Mouse (Mus musculus): Measurements from ENCODE around the gene Aldh1l1. TPM values are rescaled to one million over a fixed set of nuclear protein-coding genes. Genes with fewer than 3 reads are reported as not detected.

The Aldh1l1 gene
- polyA plus RNA-seq, 1 experiment from 2014 or later, result 8.8 TPM

DNA sequence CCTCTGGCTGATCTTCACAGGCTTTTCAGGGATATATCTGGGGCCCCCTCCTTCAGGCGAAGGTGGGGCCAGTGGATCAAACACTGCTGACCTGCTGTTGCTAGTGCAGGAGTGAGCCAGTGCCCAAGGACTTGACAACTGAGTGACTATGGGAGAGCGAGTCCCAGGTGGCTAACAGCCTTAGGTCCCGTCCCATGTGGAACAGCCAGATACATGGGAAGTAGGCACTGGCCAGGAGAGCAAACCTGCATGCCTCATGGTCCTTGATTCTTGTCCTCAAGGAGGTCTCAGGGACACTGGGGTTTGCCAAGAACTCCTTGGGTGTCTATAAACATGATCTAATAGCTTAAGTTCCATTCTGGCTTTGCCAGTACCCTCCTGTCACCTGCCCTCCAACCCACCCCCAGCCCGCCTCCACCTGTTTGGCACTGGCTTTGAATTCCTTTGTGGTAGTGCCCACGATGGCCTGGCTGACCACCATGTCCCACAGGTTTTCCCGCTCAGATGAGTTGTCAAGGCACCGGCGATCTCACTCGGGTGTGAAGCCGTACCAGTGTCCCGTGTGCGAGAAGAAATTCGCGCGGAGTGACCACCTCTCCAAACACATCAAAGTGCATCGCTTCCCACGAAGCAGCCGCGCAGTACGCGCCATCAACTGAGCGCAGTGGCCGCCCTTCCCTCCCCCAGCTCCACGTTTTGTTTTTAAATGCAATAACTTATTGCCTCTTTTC is 12.4 kb upstream of the Aldh1l1 start:
- Histone ChIP-seq H3K36me3 (no peaks in the 10 kb centered on the region), H3K27ac (replicated peaks) (no peak overlapping the region), H3K9me3 (no peaks in the 10 kb centered on the region), H3K9ac (replicated peaks) (no peak overlapping the region), H3K4me3 (no peak overlapping the region), H3K27me3 (0 out of 2 replicates have a peak, but pooled peaks cover 5% of the 10 kb centered on the region), H3K4me1 (no peaks in the 10 kb centered on the region), H3K4me2 (replicated peaks) (no peak overlapping the region)
- no peak for ATAC-seq (ENCODE audit: low FRiP score, low read depth)
- WGBS, result 95% methylated on average over 24 of the region's 24 CpGs

- H3K27me3 ChIP-seq, result 0 out of 2 replicates have a peak, but pooled peaks cover 5% of the 10 kb centered on the region
- H3K9ac ChIP-seq (replicated peaks), result no peak overlapping the region
- no peaks in the 10 kb centered on the region for H3K36me3 ChIP-seq
- no peak overlapping the region for H3K4me3 ChIP-seq
- ATAC-seq (ENCODE audit: low FRiP score, low read depth), result no peak
- no peak overlapping the region for H3K27ac ChIP-seq (replicated peaks)
- H3K4me1 ChIP-seq, result no peaks in the 10 kb centered on the region
- no peaks in the 10 kb centered on the region for H3K9me3 ChIP-seq
- 85% methylated on average over 3 of the region's 3 CpGs for WGBS
- H3K4me2 ChIP-seq (replicated peaks), result no peak overlapping the region
Measured at GRCm38 (mm10) chr6:90474361-90474750, 11.9 kb upstream of the Aldh1l1 start.

DNA sequence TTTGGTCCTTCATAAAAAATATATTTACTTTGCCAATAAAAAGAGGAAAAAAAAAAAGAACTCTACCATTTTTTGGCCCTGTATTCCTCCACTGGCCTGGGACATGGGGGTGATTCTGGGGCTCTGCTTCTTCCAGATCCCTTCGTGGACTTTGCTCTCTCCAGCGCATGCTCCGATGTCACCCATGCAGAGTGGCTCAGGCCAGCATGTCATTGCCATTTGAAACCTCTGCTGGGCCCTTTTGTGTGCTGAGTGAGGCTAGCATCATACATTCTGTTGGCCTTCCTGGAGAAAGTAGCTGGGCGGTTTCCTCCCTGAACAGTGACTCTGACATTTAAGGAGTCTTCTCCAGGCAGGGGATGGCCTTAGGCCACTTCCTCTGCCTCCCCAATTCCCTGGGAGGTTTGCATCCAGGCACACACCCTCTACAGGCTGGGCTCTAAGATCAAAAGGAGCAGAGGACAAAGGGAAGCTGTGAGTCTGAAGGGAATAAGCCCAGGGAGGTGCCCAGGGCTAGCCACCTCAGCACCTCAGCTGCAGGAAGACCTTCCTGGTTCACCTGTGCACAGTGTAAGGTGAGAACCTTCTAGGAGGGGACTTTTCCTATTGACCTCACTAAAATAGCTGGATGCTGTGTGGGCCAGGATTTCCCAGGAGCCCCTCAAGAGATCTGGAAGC is 10.9 kb upstream of the Aldh1l1 start:
- ATAC-seq (ENCODE audit: low FRiP score, low read depth), result no peak
- no peak overlapping the region for H3K4me3 ChIP-seq
- H3K36me3 ChIP-seq, result no peaks in the 10 kb centered on the region
- peaks cover 8% of the 10 kb centered on the region; the same call in 1 of the 2 replicates for H3K27me3 ChIP-seq
- no peak overlapping the region for H3K27ac ChIP-seq (replicated peaks)
- H3K9ac ChIP-seq (replicated peaks), result no peak overlapping the region
- H3K4me1 ChIP-seq, result no peaks in the 10 kb centered on the region
- no peaks in the 10 kb centered on the region for H3K9me3 ChIP-seq
- no peak overlapping the region for H3K4me2 ChIP-seq (replicated peaks)
- WGBS, result 74% methylated on average over 4 of the region's 4 CpGs

GRCm38 (mm10) chr6:90475854-90476212 is 10.4 kb upstream of the Aldh1l1 start:
- Histone ChIP-seq H3K4me2 (replicated peaks) (no peak overlapping the region), H3K27ac (replicated peaks) (no peak overlapping the region), H3K9ac (replicated peaks) (no peak overlapping the region), H3K27me3 (peaks cover 9% of the 10 kb centered on the region; the same call in 1 of the 2 replicates), H3K9me3 (no peaks in the 10 kb centered on the region), H3K4me1 (no peaks in the 10 kb centered on the region), H3K36me3 (no peaks in the 10 kb centered on the region), H3K4me3 (no peak overlapping the region)
- no peak for ATAC-seq (ENCODE audit: low FRiP score, low read depth)
- 69% methylated on average over 3 of the region's 3 CpGs for WGBS

DNA sequence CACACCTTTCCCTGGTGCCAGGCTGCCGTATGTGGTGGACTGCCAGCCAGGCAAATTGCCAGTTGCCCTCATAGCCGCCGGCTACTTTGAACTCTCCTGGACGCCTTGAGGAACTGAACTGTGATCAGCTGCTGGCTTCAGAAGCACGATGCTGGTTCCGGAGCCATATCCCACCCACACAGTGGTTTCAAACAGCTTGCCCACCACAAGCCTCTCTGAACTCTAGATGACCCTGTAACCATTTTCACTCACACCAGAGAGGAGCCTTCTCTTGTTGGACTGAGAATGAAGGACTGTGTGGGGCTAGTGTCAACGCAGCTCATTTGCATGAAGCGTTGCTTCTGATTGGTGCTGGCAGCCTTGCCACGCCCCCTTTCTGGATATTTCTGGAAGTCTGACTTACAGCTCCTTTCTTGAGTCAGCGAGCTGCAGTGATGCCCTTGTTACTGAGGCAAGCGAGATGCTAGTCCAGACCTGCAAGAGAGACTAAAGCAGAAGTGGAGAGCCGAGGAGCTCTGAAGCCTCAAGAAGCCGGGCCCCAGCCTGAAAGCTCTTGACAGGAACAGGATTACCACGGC is 9.2 kb upstream of the Aldh1l1 start:
- Histone ChIP-seq H3K27ac (replicated peaks) (no peak overlapping the region), H3K27me3 (peaks cover 9% of the 10 kb centered on the region; the same call in 1 of the 2 replicates), H3K36me3 (no peaks in the 10 kb centered on the region), H3K9me3 (no peaks in the 10 kb centered on the region), H3K9ac (replicated peaks) (no peak overlapping the region), H3K4me1 (no peaks in the 10 kb centered on the region), H3K4me2 (replicated peaks) (no peak overlapping the region), H3K4me3 (no peak overlapping the region)
- no peak for ATAC-seq (ENCODE audit: low FRiP score, low read depth)
- 74% methylated on average over 14 of the region's 14 CpGs for WGBS

DNA sequence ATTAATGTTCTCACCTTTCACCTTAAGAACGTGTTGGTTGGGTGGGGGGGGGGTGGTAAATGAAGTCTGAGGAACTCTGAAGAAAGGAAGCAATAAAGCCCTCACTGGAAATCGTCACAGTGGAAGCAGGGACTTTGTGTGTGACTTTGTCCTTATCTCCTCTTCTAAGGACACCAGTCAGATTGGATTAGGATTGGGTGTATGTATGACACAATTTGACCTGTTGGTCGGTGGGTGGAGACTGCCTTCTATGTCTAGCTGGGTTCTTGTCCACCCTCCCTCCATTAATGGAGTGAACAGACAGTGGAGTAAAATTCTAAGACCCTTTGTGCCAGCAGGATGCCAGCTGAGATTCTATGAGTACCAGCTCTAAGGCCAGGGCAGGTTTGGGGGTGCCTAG is 2.0 kb upstream of the Aldh1l1 start:
- Histone ChIP-seq H3K36me3 (no peaks in the 10 kb centered on the region), H3K9ac (replicated peaks) (no peak overlapping the region), H3K4me2 (replicated peaks) (no peak overlapping the region), H3K4me3 (no peak overlapping the region), H3K4me1 (no peaks in the 10 kb centered on the region), H3K9me3 (no peaks in the 10 kb centered on the region), H3K27ac (replicated peaks) (no peak overlapping the region), H3K27me3 (peaks cover 4% of the 10 kb centered on the region; the same call in 1 of the 2 replicates)
- ATAC-seq (ENCODE audit: low FRiP score, low read depth), result no peak
- WGBS, result 74% methylated on average over 3 of the region's 3 CpGs

- no peak for ATAC-seq (ENCODE audit: low FRiP score, low read depth)
- no peak overlapping the region for H3K4me3 ChIP-seq
- H3K27ac ChIP-seq (replicated peaks), result no peak overlapping the region
- WGBS, result 80% methylated on average over 5 of the region's 5 CpGs
- no peaks in the 10 kb centered on the region for H3K9me3 ChIP-seq
- no peaks in the 10 kb centered on the region for H3K36me3 ChIP-seq
- H3K4me1 ChIP-seq, result no peaks in the 10 kb centered on the region
- no peak overlapping the region for H3K9ac ChIP-seq (replicated peaks)
- H3K27me3 ChIP-seq, result peaks cover 4% of the 10 kb centered on the region; the same call in 1 of the 2 replicates
- no peak overlapping the region for H3K4me2 ChIP-seq (replicated peaks)
Measured at GRCm38 (mm10) chr6:90484876-90485275, 1.4 kb upstream of the Aldh1l1 start.

- no peak overlapping the region for H3K27ac ChIP-seq (replicated peaks)
- H3K36me3 ChIP-seq, result no peaks in the 10 kb centered on the region
- H3K9me3 ChIP-seq, result no peaks in the 10 kb centered on the region
- 85% methylated on average over 1 of the region's 1 CpGs for WGBS
- H3K27me3 ChIP-seq, result no peaks in the 10 kb centered on the region
- no peak overlapping the region for H3K4me2 ChIP-seq (replicated peaks)
- H3K9ac ChIP-seq (replicated peaks), result no peak overlapping the region
- no peak overlapping the region for H3K4me3 ChIP-seq
- H3K4me1 ChIP-seq, result no peaks in the 10 kb centered on the region
- no peak for ATAC-seq (ENCODE audit: low FRiP score, low read depth)
Measured at GRCm38 (mm10) chr6:90487531-90487930, 1.3 kb downstream of the Aldh1l1 start.

GRCm38 (mm10) chr6:90489532-90489931 is 3.3 kb downstream of the Aldh1l1 start:
- no peaks in the 10 kb centered on the region for H3K9me3 ChIP-seq
- 91% methylated on average over 3 of the region's 3 CpGs for WGBS
- no peak for ATAC-seq (ENCODE audit: low FRiP score, low read depth)
- H3K4me2 ChIP-seq (replicated peaks), result no peak overlapping the region
- H3K4me1 ChIP-seq, result no peaks in the 10 kb centered on the region
- H3K4me3 ChIP-seq, result no peak overlapping the region
- H3K36me3 ChIP-seq, result no peaks in the 10 kb centered on the region
- H3K9ac ChIP-seq (replicated peaks), result no peak overlapping the region
- H3K27ac ChIP-seq (replicated peaks), result no peak overlapping the region
- H3K27me3 ChIP-seq, result no peaks in the 10 kb centered on the region

DNA sequence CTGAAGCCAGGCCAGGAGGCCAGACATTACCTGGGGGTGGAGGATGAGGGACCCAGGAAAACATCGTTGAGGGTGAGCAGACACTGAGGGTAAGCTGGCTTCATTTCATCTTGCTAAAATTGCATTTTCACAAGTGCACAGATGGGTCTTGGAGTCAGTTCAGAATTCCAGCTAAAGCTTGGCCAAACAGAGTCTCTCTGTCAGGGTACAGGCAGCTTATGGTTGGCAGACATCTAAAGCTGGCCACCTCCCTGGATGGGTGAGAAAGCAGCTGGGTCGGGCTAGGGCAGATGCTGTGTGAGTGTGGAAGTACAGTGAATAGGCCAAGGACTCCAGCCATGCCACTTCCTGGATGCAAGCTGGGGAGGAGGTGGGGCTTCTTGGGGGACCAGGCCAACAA is 4.7 kb downstream of the Aldh1l1 start:
- Histone ChIP-seq H3K27me3 (no peaks in the 10 kb centered on the region), H3K9ac (replicated peaks) (no peak overlapping the region), H3K4me3 (no peak overlapping the region), H3K27ac (replicated peaks) (no peak overlapping the region), H3K9me3 (no peaks in the 10 kb centered on the region), H3K4me2 (replicated peaks) (no peak overlapping the region), H3K36me3 (no peaks in the 10 kb centered on the region), H3K4me1 (peaks cover 6% of the 10 kb centered on the region; the same call in 1 of the 2 replicates)
- ATAC-seq (ENCODE audit: low FRiP score, low read depth), result no peak
- 79% methylated on average over 2 of the region's 2 CpGs for WGBS

DNA sequence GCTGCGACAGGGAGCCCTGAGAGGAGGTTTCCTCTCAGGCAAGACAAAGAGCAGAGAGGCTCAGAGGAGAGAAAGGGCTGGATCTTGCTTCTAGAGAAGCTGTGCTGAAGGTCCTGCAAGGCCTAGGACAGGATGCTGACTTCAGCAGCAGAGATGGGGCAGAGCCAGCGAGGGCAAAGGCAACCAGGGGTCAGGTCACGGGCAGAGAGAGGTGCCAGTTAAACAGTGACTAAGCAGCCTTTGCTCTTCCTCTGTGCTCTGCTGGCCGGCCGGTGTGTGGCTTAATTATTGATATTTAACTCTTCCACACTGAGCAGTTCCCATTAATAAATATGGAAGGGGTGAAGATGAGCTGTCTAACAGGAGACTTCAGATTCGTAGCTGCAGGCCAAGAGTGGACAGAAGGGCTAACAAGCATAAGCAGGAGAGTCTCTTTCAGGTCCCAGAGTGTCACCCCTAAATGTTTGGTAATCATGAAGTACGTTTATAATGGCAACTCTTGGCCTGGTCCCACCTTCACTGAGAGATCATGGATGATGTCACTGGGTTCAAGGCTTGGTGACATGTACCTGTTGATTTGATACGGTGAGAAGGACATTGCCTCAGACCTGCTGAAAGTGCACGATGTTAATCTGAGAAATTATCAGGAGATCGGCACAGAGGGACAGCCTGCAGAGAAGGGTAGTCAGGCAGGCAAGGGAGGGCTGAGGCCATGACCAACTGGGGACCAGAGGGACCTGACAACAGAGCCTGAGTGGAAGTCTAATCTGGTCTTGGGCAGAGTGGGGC is 5.9 kb downstream of the Aldh1l1 start:
- no peak overlapping the region for H3K4me2 ChIP-seq (replicated peaks)
- H3K9me3 ChIP-seq, result no peaks in the 10 kb centered on the region
- peaks cover 6% of the 10 kb centered on the region; the same call in 1 of the 2 replicates for H3K4me1 ChIP-seq
- no peaks in the 10 kb centered on the region for H3K27me3 ChIP-seq
- H3K27ac ChIP-seq (replicated peaks), result no peak overlapping the region
- no peaks in the 10 kb centered on the region for H3K36me3 ChIP-seq
- WGBS, result 86% methylated on average over 10 of the region's 10 CpGs
- H3K9ac ChIP-seq (replicated peaks), result no peak overlapping the region
- no peak for ATAC-seq (ENCODE audit: low FRiP score, low read depth)
- H3K4me3 ChIP-seq, result no peak overlapping the region

DNA sequence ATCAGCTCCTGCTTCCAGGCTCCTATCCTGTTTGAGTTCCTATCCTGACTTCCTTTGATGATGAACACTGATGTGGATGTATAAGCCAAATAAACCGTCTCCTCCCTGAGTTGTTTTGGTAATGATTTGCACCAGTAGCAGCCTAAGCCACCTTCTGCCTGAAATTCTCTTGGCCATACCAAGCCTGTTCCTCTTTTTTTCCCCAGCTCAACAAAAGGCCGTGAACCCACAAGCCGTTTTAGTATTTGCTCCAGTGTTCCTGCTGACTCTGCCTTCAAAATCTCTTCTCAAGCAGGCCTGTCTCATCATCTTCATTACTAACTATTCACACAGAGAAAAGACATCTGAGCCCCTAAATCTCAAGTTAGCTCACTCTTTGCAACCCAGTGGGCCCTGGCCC is 7.9 kb downstream of the Aldh1l1 start:
- no peak overlapping the region for H3K9ac ChIP-seq (replicated peaks)
- H3K4me3 ChIP-seq, result no peak overlapping the region
- H3K27me3 ChIP-seq, result no peaks in the 10 kb centered on the region
- H3K9me3 ChIP-seq, result no peaks in the 10 kb centered on the region
- peaks cover 6% of the 10 kb centered on the region; the same call in 1 of the 2 replicates for H3K4me1 ChIP-seq
- no peak overlapping the region for H3K27ac ChIP-seq (replicated peaks)
- H3K36me3 ChIP-seq, result no peaks in the 10 kb centered on the region
- ATAC-seq (ENCODE audit: low FRiP score, low read depth), result no peak
- 73% methylated on average over 3 of the region's 3 CpGs for WGBS
- H3K4me2 ChIP-seq (replicated peaks), result no peak overlapping the region

All from midbrain, embryonic 12.5 days (tissue).